Mouse (Mus musculus) cerebellum, adult 11-12 months (tissue): ENCODE results near the gene Serp2.

Experiments
- DNase-seq: peaks from one replicate; pipeline ENCODE4 v3.0.0; 2022

Gene Serp2

DNA sequence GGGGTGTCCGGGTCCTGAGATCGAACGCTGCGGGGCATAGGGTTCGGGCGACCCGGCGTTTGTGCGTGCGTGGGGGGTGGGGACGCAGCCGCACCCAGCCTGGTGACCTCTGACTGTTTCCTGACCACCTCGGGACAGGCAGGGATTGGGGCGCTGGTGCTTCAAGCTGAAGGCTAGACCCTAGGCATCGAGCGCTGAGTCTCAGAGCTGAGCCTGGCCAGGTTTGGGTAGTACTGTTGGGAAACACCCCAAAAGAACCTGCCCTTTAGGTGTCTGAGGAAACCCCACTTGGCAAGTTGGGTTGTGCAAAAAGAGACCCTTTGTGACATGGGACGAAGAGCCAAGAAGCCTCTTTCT is at the start of gene Serp2:
Gene Serp2 (minus strand): TSS at position 38 of the 357 bp plus-strand sequence.
- DNase-seq: no peak

DNA sequence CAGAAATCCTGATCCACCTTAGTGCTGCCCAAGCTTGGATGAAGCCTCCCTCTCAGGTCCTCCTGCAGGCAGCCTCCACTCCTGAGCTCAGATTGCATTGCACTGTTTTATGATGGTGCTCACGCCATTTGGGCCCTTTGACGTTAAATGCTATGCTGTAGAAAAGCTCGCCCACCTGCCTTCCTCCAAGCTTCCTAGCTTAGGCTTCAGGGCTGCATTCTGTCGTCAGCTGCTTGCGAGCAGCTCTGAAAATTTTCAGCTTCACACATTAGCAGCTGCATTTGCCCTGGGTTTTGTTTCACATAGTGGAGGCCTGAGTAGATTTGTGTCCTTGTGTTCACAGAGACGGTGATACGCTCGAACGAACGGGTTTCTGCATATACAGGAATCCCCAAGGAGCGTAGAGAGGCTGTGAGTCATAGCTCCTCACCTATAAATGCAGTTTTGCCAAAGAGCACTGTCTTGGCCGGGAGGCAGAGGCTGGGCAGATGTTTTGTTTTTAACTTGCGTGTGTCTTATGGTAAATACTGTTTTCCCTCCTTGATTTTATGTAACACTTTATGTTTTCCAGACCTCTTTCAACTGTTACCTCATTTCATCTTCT is 49.3 kb upstream of the Serp2 start:
- DNase-seq: no peak

DNA sequence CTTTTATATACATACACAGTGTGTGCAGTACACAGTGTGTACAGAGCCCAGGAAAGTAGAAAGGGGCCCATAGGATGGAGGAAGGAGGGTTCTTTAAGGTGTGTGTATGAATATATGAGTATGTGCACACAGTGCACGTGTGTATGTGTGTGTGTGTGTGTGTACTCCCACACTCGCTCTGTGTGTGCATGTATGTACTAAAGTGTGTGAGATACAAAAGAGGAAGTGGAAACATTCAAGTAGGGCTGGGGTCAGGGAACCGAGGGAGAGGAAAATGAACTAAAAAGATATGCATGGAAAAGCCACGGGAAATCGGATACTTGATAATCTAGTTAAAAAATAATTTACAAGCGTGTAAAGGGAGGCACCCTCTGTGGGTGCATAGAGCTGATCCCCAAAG is 47.3 kb upstream of the Serp2 start:
- no peak for DNase-seq

DNA sequence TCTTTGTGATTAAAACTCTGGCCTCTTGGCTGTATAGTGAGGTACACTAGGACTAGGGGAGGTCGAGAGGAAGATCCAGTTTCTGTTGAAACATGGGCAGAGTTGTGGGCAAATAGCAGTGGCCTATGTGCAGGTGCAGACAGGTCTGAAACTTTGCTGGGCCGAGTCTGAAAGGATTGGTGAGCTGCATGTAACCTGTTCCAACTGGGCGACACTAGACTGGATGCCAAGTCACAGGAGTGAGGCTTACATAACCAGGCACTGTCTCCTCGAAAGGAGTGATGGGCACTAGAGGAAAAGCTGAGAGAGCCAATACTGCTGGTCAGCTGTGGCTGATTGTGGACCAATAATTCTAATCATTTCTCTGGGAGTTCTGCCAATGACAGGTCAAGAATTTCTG is 45.0 kb upstream of the Serp2 start:
- DNase-seq: peak; percentile 72

DNA sequence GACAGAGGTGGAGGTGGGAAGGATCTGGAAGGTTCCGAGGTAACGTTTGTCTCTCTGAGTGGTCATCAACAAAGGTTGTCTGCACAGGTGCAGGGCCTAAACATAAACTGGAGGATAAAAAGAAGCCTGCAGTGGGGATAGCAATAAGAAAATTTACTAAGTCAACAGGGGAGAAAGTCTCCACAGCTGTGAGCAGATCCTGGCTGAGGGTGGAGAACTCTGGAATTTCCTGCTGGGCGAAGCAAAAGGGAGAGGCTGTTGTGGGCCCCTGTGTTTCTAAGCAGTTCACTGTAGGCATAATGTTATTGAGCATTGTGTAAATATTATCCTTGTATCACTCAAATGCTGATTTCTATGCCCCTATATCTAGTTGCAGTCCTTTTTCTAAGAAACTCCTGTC is 43.7 kb upstream of the Serp2 start:
- no peak for DNase-seq

DNA sequence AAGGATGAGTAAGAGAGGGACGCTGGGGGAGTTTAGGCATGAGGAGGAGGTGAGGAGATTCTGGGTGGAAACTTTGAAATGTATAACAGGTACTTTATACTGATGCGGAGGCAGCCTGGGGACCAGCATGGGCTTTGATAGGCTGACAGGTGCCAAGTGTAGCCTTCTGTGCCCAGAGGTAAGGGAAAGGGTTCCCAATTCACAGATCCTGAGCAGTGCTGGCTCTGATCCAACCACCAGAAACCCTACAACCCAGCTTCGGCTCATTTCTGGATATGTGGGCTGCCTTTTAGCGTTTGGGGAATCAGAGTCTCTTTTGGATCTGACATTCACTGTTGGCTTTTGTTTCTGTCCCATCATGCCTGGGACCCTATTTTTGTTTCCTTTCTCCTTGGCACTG is 43.0 kb upstream of the Serp2 start:
- peak; percentile 47 for DNase-seq

DNA sequence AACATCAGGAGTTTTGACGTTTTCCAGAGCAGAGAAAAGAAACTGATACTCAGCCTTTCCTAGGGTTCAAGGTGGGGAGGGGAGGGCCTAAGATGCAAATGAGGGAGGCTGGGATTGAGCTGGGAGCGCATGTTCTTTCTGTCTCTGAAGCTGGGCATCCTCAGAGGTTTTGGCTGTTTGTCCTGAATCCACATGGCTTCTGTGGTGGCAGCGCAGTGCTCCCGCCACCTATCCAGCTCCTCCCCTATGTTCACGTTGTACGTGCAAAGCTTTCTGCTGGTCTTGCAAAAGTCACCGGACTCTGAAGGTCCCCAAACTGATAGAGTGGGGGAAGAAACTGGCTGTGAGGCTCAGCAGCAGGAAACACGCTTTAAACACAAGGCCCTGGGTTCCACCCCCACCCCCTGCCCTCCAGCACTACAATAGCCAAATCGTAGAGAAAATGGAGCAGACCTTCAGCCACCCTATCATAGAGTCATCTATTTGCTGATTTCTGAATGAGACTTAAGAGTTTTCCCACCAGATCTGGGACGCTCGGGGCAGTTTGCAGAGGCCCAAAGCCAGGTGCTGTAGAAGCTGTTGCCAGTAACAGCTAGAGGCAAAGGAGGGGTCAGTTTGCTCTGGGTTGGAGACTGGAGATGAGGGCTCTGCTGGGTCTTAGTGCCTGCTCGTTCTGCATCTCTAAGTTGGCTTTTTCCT is 42.0 kb upstream of the Serp2 start:
- DNase-seq: peak; percentile 68

DNA sequence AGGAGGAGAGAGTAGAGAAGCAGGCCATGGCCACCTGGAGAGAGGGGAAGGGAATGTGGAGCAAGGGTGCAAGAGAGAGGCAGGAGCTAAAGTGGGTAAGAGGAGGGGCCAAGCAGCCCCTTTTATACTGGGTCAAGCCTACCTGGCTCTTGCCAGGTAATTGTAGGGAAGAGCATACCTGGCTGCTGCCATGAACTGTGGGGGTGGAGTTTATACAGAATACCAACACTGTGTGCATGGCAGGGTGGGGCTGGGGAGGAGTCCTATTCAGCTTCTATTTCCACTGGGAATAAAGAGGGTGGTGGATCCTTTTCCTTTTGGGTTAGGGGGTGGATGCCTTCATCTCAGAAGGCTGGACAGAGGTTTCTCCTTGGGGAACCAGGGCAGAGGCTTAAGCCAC is 41.1 kb upstream of the Serp2 start:
- DNase-seq: no peak

DNA sequence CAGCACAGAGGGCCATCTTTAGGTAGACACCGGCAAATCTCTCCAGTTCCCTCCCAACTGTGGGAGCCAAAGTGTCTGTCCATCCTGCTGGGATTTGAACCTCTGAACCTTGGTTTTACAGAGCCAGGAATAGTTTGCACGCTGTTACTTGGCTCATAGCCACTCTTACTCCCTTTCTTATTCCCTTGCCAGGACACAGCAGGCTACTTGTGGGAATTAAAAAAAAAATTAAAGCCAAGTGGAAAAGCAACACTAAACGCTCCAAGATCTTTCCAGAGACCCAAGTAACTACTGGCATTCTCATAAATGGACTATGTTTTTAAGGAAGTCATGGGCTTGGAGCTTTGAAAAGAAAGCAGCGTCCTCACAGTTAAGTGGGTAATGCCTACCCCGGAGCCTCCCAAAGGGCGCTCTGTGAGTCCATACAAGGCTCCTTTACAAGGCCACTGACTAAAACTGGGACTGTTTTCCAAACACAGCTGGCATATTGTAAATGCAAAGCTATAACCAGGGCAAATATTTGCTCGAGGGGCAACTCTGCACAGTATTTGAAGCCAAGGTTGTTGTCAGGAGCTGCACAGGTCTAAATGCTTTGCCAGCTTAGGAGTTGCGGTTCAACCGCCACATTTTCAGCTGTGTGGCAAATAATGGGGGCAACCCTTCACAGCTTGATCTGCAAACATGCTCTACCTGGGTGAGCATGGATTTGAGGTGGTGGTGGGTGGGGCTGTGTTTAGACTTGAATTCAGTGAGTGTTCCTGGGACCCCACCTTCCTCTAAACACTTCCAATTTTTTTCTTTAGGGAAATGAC is 38.6 kb upstream of the Serp2 start:
- DNase-seq: no peak

DNA sequence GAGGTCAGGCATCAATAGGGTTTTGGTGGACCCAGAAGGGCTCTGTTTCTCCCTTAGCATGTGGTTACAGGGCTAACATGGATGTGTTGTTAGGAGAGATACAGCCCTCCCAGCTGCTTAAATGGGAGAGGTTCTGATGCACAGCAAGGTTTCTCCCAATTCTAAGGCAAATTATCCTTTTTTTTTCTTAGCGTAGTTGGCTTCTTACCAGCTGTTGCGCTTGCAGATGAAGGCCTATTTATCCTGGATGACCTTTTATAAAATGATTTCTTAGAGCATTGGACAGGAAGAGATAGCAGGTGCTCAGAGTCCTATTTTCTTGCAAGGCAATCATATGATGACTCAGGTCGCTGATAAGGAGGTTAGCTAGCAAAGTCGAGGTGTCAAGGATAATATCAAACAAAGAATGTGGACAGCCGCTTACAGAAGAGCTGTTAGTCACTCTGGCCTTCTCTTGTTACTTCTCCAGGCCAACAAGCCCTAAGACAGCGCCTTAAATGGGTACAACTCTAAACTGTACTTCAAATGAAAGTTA is 37.7 kb upstream of the Serp2 start:
- DNase-seq: no peak

DNA sequence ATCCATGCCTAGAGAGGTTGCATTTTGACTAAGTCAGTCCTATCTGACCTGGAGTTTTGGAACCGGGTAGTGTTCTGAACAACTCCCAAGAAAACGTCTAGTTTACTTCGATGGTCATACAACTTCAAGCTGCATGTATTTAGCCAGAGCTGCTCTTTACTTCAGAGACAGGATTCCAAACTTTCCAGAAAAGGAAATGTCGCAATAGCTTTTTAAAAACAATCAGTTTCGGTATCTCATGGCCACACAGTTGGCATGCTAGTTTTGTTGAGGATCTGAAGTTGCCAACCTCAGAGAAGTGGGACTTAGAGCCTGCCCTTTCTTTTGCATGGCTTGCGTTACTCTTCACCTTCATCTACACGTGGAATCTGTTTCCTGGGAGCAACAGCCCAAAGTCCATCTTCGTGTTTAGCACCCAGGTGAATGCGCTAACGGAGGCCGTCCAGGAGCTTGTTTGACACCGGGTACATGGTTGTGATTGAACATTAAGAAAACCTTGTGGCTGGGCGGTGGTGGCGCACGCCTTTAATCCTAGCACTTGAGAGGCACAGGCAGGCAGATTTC is 37.0 kb upstream of the Serp2 start:
- DNase-seq: no peak

DNA sequence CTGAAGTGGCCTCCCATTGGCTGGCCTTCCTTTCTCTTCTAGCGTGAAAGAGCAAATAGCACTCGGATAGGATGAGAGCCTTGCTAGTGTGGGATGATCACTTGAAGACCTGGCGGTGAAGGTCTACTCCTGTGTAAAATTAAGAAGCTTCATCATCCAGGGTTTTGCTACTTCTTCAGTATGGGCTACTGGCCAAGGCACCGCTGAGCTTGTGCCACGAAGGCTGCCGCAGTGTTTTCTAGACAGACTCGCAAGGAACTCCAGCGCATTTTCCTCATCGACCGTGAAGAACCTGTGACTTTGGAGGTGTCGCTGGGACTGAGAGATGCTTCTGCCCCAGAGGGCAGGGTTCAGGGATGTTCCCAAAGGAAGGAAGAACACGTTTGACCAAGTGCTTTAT is 36.0 kb upstream of the Serp2 start:
- DNase-seq: no peak

DNA sequence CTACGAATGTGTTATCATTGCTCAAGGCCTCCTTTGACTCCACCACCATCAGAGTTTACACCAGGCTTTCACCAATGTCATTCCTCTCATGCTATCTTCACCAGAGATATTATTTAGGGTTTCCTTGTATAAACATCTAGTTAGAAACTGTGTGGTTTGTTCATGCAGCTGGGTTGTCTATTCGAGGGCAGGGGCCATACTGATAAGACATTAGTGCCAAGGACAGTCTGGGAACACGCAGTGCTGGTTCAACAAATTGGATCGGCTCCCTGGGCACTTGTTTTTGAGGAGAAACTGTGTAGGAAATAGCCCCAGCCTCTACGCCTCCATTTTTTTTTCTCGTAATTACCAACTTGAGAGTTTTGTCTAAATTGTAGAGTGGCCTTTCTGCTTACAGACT is 35.4 kb upstream of the Serp2 start:
- no peak for DNase-seq

DNA sequence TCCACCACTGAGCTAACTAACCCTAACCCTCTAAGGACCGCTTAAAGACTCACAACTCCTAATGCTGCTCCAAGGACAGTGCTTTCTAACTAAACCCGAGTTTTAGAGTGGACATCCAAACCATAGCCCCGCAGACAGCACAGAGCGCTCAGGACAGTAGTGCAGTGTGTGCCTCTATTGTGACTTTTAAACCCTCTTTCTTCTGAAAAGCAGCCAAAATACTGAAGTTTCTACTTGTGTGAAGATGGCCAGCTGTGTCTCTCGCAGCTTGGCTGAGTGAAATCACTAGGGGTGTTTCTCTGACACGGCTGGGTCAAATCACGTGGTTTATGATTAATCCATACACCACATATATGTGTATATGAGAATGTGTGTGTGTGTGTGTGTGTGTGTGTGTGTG is 33.4 kb upstream of the Serp2 start:
- no peak for DNase-seq

DNA sequence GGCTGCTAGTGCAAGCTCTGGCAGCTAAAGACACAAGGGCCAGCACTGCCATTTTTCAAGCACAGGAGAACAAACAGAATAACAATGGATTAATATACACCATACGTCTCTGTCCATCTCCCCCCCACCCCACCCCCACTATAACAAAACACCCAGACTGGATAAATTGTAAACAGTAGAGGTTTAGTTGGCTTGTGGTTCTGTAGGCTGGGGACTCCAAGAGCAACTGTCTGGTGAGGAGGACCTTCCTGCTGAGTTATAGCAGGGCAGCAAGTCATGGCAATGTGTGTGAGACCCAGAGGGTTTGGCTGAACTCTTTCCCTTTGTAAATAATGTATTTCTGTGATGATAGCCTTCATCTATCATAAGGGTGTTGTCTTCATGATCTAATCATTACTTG is 33.0 kb upstream of the Serp2 start:
- DNase-seq: no peak

DNA sequence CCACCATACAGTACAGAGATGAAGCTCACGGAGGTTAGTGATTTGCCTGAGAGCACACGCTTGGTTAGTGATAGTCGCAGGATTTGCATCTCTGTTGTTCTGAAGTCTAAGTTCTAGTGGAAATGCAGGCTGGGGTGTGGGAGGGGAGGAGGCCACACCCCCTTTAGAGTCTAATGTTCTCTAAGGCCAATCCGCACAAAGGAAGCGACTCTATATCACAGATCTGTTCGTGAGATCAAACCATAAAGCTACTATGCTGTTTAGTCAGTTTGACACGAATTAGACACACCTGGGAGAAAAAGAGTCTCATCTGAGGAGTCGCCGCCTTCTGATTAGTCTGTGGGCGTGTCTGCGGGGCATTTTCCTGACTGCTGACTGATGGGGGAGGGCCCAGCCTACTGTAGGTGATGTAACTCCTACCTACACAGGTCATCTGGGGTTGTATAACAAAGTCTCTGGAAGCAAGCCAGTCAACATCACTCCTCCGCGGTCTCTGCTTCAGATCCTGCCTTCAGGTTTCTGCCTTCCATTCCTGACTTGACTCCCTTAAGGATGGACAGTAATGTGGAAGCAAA is 29.2 kb upstream of the Serp2 start:
- DNase-seq: no peak

DNA sequence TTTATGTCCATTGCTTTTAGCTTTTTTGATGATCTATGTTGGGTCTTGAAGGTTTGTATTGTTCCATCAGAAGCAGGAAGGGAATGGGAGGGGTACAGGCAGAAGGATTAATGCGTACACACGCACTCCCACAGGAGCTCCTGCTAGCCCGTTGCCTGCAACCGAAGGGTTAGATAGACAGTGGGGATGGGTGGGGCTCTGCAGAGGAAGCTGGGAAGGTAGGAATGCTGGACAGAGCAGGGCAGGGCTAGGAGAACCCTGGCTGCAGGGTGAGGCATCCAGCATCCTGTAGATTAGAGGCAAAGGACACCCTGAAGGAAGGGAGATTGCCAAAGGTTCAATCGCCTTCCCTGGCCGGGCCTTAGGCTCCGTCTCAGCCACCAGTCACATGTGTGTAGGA is 27.3 kb upstream of the Serp2 start:
- no peak for DNase-seq

DNA sequence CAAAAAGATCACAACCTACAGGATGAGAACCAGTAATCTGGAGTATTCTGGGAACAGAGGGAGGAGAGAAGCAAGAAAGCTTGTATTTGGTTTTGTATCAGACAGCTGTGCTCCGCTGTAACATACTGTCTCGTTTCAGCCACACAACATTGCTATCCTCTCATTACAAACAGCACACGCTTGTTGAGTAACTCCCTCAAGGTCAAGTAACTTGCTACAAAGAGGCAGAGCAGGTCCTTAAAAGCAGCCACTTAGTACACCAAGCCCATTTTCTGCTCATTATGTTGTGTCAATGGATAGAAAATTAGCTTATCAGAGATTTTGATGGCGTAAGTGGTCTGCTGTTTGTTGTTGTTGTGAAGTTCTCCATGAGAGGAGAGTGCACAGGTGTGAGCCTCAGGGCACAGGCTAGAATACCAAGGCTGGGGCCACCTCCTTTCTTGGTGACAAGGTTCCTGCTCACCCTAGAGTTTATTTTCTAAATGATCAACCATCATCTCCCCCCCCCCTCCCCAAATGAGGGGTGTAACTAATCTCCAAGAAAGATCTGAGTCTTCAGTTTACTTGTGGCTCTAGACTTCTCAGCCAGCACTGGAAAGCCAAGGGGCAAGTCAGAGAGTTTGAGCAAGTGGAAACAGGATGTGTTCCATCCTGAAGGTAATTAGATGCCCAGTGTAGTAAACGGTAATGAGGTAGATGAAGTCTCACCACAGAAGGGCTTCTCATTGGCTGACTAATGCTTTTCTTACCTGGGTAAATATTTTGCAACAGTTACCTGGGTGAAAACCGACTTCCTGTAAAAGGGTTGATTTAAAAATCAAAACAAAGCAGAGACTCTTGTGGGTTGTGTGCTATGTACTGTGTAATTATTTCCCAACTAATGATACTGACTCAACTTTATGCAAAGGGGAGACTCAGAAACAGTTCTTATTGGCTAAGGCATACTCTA is 25.6 kb upstream of the Serp2 start:
- no peak for DNase-seq

DNA sequence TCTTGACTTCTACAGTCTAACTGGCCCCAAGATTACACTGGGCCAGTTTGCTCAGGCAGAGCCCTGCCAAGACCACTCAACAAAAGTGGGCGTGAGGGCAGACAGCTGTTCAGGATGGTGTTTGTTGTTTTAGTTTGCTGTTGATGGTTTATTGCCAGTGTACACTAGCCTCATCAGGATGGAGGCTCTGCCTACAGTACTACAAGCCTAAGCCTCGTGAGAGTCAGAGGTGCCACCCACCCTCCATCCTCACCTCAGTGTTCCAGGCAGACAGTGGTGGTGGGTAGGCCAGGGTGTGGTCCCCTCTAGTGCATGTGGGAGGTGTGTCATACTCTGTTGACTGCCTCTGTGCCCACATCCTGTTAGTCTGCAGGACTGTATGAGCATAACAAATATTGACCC is 23.0 kb upstream of the Serp2 start:
- DNase-seq: no peak

DNA sequence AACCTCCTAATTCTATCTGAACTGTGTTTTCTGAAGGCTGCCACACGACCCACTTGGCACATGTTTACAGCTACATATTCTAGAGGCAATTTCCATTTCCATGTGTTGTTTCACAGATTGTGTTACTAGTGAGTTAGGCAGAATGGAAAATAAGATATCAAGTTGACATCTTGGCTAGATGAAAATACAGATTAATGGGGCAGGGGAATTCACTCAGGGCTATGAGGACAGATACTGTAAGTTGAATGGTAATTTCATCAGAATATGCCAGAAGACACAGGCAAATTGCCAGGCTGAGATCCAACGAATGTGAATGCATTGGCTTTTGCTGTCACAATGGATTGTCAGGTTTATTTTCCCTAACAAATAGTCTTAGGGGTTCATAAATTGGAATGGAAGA is 21.2 kb upstream of the Serp2 start:
- no peak for DNase-seq

DNA sequence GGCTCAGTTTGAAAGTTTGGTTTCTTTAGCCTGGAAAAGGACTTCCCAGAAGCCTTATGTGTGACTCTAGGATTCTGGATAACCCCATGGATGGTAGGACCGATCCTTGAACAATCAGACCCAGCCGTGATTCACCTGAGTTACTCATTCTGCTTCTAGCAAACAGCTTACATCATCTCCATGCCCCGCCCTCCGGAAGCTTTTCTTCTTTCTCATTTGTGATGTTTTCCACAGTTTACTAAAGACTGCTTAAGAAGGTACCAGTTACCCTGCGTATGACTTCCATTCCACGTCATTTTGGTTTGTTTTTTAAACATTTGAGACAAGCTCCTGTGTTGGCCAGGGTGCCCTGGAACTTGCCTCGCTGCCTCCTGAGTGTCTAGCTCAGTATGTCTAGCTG is 13.6 kb upstream of the Serp2 start:
- no peak for DNase-seq

DNA sequence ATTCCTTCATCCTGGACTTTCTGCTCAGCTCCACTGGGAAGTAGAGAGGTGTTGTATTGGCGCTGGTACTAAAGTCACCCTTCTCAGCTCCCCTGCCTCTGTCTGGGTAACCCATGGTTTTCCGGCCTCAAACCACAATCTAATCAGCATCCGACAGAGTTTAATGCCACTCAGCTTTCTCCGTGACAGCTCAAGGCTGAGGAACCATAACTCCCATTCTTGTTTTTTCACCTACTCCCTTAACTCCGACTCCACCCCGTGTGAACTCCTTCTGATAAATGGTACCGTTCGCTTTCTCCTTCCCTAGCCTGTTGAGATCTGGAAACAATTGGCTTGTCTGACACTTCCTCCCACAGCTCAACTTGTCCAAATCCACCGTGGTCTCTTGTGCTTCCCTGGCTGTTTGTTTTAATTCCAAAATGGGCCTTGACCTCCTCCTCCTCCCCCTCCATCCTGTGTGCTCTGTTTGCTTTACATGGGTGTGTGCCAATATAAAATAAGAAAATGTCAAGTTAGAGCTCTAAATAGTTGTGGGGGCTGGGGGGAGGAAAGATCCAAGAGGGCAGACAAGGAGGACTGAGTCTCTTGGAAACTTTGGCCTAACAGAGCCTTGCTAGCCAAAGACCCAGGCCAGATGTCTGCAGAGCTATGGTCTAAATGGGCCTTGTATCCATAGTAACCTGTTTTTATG is 12.7 kb upstream of the Serp2 start:
- no peak for DNase-seq
